Mouse (Mus musculus) cerebellum, adult 2 months (tissue): ENCODE measurements around the gene Usp16.

Source experiments
- CTCF ChIP-seq: fragments of 200-500 bp; IDR thresholded peaks from 2 replicates; pipeline ENCODE4 v1.5.1; 2011; ENCODE audit warnings: low read depth, mild to moderate bottlenecking, control low read depth, low read length, moderate library complexity, borderline replicate concordance; ENCODE audit not compliant: insufficient read depth
- POLR2A ChIP-seq: fragments of 200-500 bp; IDR thresholded peaks from 2 replicates; pipeline ENCODE4 v1.6.1; 2011; ENCODE audit warnings: low read length, control low read depth, borderline replicate concordance; ENCODE audit not compliant: insufficient read depth

GRCm38 (mm10) chr16:87442291-87442690, 12.2 kb upstream of the Usp16 start:
- TF ChIP-seq POLR2A (no peak), CTCF (no peak)
